Mouse (Mus musculus) embryonic facial prominence, embryonic 14.5 days (tissue): ENCODE results near the gene Rere. TPM values are rescaled to one million over a fixed set of nuclear protein-coding genes. Genes with fewer than 3 reads are reported as not detected.
A peak's percentile ranks its signal among the peaks of the same experiment; 100 is the strongest.
"Not testable (repeated sequence)": the region's sequence is repeated elsewhere in the genome, so short reads cannot be mapped to it uniquely, and the experiment has no call there.

Source experiments
- ATAC-seq: fragments of 200-750 bp; cut with Nextera tagmentation; 2 replicates; pipeline ENCODE4 v1.8.0; 2017; ENCODE audit warnings: low read depth, moderate number of reproducible peaks, moderate TSS enrichment
- DNase-seq: peaks from one replicate; pipeline ENCODE4 v3.0.0-alpha.2; 2015; ENCODE audit warnings: low spot score
- H3K27ac ChIP-seq: fragments of 300-500 bp; sonication (generic); replicated peaks from 2 replicates; pipeline ENCODE4 v1.5.1; 2014; ENCODE audit warnings: low read depth, mild to moderate bottlenecking, low read length, moderate library complexity
- H3K27me3 ChIP-seq: fragments of 300-500 bp; sonication (generic); replicated peaks from 2 replicates; pipeline ENCODE4 v1.6.1; 2014; ENCODE audit warnings: low read length; ENCODE audit not compliant: control insufficient read depth, insufficient read depth
- H3K36me3 ChIP-seq: fragments of 300-500 bp; sonication (generic); 2 replicates; pipeline ENCODE4 v1.6.1; 2014; ENCODE audit warnings: low read length, mixed read lengths; ENCODE audit not compliant: control insufficient read depth, insufficient read depth
- H3K4me1 ChIP-seq: fragments of 300-500 bp; sonication (generic); 2 replicates; pipeline ENCODE4 v1.6.1; 2014; ENCODE audit warnings: antibody characterized with exemption, low read length; ENCODE audit not compliant: control insufficient read depth, insufficient read depth
- H3K4me2 ChIP-seq: fragments of 300-500 bp; sonication (generic); 2 replicates; pipeline ENCODE4 v1.6.1; 2014; ENCODE audit warnings: low read depth, mild to moderate bottlenecking, low read length, moderate library complexity, mixed read lengths
- H3K4me3 ChIP-seq: fragments of 300-500 bp; sonication (generic); 2 replicates; pipeline ENCODE4 v1.5.1; 2014; ENCODE audit warnings: low read depth, mild to moderate bottlenecking, low read length
- H3K9ac ChIP-seq: fragments of 300-500 bp; sonication (generic); 2 replicates; pipeline ENCODE4 v1.6.1; 2014; ENCODE audit warnings: low read depth, mild to moderate bottlenecking, low read length, moderate library complexity, mixed read lengths
- H3K9me3 ChIP-seq: fragments of 300-500 bp; sonication (generic); 2 replicates; pipeline ENCODE4 v1.6.1; 2016; ENCODE audit warnings: low read length; ENCODE audit not compliant: control insufficient read depth
- WGBS: fragments of 180-500 bp; shearing (Covaris S2); extraction: QIAGEN DNeasy Blood & Tissue Kit; methylation state at CpG from one replicate; pipeline ENCODE4 v1.1.7; 2014; 5-methylcytosine and 5-hydroxymethylcytosine counted together
- polyA plus RNA-seq: library from polyadenylated mRNA; unstranded; fragments of >200 nt; fragmentation: Nextera tagmentation; extraction: Ambion mirVana; gene quantifications from 2 replicates; pipeline ENCODE4 v1.2.1, GENCODE M21; 2014

Gene Rere
- polyA plus RNA-seq, 1 experiment from 2014 or later: 32.0 TPM

DNA sequence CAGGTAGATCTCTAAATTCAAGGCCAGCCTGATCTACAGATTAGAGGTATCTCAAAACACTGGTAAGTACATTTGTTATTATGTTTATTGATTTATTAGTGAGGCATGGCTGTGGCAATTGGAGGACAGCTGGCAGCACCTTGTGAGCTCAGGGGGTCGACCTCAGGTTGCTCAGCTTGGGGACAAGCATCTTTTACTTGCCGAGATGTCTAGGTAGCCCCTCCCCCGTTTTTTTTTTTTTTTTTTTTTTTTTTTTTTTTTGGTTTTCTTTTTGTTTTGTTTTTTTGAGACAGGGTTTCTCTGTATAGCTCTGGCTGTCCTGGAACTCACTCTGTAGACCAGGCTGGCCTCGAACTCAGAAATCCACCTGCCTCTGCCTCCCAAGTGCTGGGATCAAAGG lies 10.7 kb upstream of the Rere start:
- ATAC-seq, H3K4me3 ChIP-seq: not testable (repeated sequence)
- 72% methylated on average over 4 of the region's 4 CpGs for WGBS

DNA sequence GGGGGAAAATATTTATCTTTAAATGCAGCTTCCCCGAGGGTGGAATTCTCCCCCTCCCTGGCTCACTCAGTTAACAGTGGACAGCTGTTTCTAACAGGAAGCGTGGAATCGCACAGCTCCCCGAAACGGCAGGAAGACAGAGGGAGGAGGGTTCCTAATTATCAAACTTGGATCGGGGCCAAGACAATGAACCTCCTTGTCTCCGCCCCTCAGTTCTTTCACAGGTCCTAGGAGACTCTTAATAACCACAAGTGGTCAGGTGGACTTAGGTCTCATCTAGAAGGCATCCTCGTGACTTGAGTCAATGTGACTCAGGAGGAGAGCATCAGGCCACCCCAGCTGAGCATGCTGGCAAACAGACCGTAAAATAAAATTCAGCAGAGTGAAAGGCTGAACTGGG lies 8.7 kb upstream of the Rere start:
- peak overlapping the region; percentile 38; the same call in 1 of the 2 replicates for H3K4me2 ChIP-seq
- DNase-seq: peak; percentile 87

More for the DNA sequence above, 10.7 kb upstream of the Rere start:
- H3K27me3 ChIP-seq, DNase-seq, H3K36me3 ChIP-seq, H3K4me2 ChIP-seq, H3K9ac ChIP-seq, H3K9me3 ChIP-seq, H3K27ac ChIP-seq: not testable (repeated sequence)
- H3K4me1 ChIP-seq: peaks cover 27% of the 10 kb centered on the region

DNA sequence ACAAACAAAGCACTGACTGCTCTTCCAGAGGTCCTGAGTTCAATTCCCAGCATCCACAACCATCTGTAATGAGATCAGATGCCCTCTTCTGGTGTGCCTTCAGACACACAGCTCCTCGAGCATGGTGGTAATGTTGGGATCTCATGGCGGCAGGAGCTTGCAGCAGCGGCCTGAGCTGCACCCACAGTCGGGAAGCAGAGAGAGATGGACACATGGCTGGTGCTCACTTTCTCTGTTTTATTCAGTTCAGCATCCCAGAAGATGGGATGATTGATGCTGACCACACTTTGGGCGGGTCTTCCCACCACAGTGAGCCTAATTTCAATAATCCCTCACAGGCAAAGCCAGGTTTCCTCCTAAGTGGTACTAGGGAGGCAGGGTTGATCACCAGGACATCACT lies 5.9 kb upstream of the Rere start:
- H3K9ac ChIP-seq: no peak overlapping the region
- H3K4me3 ChIP-seq: no peak overlapping the region
- WGBS: 92% methylated on average over 5 of the region's 5 CpGs
- no peaks in the 10 kb centered on the region for H3K27me3 ChIP-seq
- ATAC-seq (no peak), DNase-seq (no peak)
- H3K27ac ChIP-seq: no peak overlapping the region
- H3K4me2 ChIP-seq: no peak overlapping the region
- H3K4me1 ChIP-seq: peaks cover 14% of the 10 kb centered on the region
- H3K36me3 ChIP-seq: no peaks in the 10 kb centered on the region
- no peaks in the 10 kb centered on the region for H3K9me3 ChIP-seq

More for the DNA sequence above, 8.7 kb upstream of the Rere start:
- ATAC-seq: peak; percentile 76
- Histone ChIP-seq H3K9me3 (no peaks in the 10 kb centered on the region), H3K27ac (peak overlapping the region; percentile 72), H3K9ac (peak overlapping the region; percentile 12; the same call in 1 of the 2 replicates), H3K27me3 (no peaks in the 10 kb centered on the region), H3K4me1 (peaks cover 24% of the 10 kb centered on the region), H3K4me3 (no peak overlapping the region), H3K36me3 (no peaks in the 10 kb centered on the region)
- WGBS: 2% methylated on average over 9 of the region's 9 CpGs

DNA sequence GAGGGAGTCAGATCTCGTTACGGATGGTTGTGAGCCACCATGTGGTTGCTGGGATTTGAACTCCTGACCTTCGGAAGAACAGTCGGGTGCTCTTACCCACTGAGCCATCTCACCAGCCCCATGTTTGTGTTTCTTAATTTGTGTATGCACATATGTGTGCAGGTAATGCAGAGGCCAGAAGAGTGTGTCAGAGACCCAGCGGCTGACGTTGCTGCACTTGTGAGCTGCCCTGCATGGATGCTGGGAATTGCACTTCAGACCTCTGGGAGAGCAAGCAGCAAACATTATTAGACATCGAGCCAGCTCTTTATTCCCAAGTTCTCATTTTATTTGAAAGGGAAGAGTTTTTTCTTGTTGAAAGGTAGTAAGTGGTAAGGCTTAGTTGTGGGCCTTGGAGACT lies 2.1 kb upstream of the Rere start:
- not testable (repeated sequence) for H3K4me3 ChIP-seq, H3K36me3 ChIP-seq, ATAC-seq, H3K4me2 ChIP-seq, DNase-seq, H3K27ac ChIP-seq, H3K9me3 ChIP-seq, H3K9ac ChIP-seq, H3K27me3 ChIP-seq
- WGBS: 83% methylated on average over 5 of the region's 7 CpGs
- H3K4me1 ChIP-seq: peaks cover 13% of the 10 kb centered on the region

DNA sequence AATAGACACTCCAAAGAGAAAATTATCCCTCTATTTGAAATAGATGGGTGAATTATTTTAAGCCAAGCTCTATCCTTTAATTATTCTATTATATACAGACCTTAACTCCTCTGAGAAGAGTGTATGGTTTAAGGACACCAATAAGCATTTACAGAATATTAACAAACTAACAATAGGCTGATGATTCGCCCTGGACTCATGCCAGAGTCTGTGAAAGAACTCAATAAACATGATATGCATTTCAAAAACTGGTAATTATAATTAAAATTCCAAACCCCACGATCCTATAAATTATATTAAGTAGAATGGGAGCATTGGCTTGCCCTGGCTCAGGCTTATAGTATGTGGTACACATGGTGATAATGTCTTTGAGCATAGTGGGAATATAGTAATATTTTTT lies 1.4 kb upstream of the Rere start:
- no peak for DNase-seq

DNA sequence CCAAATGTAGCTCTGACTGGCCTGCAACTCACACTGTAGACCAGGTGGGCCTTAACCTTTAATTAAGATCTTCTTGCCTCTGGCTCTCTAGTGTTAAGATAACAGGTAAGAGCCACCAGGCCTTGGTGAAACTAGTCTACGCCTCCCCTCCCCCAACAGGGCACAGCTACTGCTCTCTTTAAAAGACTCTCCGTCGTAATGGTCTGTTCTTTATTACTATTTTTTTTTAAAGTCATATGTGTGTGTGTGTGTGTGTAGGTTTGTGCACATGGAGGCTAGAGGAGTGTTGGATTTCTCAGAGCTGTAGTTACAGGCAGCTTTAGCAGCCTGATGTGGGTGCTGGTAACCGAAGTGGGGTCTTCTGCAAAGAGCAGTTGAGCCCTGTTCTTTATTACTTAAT lies 987 bp upstream of the Rere start:
- Histone ChIP-seq H3K4me1 (peaks cover 15% of the 10 kb centered on the region), H3K9ac (no peak overlapping the region), H3K27me3 (no peaks in the 10 kb centered on the region), H3K9me3 (no peaks in the 10 kb centered on the region), H3K36me3 (no peaks in the 10 kb centered on the region), H3K4me3 (peak overlapping the region; percentile 99), H3K4me2 (peak overlapping the region; percentile 68), H3K27ac (peak overlapping the region; percentile 99)
- 41% methylated on average over 4 of the region's 4 CpGs for WGBS
- DNase-seq (no peak), ATAC-seq (no peak)

More for the DNA sequence above, 1.4 kb upstream of the Rere start:
- H3K36me3 ChIP-seq: no peaks in the 10 kb centered on the region
- no peaks in the 10 kb centered on the region for H3K27me3 ChIP-seq
- H3K4me3 ChIP-seq: no peak overlapping the region
- no peak for ATAC-seq
- WGBS: 59% methylated on average over 2 of the region's 2 CpGs
- H3K4me2 ChIP-seq: no peak overlapping the region
- peak overlapping the region; percentile 99; the same call in 1 of the 2 replicates for H3K27ac ChIP-seq
- no peaks in the 10 kb centered on the region for H3K9me3 ChIP-seq
- peaks cover 15% of the 10 kb centered on the region for H3K4me1 ChIP-seq
- no peak overlapping the region for H3K9ac ChIP-seq

DNA sequence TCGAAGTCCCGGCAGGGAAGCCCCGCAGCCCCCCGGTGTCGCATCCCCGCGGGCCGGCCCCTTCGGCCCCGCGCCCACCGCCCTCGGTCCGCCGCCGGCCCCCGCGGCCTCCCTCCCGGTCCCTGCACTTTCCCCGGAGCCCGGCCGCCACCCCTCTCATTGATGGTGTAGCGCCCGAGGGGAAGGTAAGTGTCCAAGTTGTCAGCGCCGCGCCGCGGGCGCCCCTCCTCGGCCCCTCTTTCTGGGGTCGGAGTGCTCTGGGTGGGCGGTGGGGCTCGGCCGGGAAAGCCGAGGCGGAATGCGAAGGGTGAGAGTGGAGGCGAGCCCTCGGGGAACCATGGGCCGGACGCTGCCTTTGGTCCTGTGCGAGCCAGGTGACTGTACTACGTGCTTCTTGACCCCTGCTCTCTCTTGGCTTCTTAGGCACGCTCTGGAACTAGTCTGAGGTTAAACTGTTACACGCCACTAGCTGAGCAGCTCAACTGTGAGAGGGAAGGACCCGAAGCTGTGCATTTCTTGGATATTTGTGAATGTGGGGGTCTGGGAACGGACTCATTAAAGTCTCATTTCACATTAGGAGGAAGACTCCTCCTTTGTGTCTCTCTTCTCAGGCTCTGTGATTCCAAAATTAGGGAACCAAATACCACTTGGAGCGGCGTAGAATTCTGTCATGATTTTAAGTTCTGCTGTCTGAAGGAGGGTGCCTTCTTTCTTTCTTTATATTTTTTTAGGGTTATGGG lies 615 bp downstream of the Rere start:
- peaks cover 16% of the 10 kb centered on the region for H3K4me1 ChIP-seq
- WGBS: 1% methylated on average over 34 of the region's 50 CpGs
- no peaks in the 10 kb centered on the region for H3K27me3 ChIP-seq
- H3K9ac ChIP-seq: peak overlapping the region; percentile 99
- H3K4me2 ChIP-seq: peak overlapping the region; percentile 75
- no peaks in the 10 kb centered on the region for H3K9me3 ChIP-seq
- DNase-seq: no peak
- peak; percentile 10; the same call in 1 of the 2 replicates for ATAC-seq
- peak overlapping the region; percentile 99 for H3K4me3 ChIP-seq
- H3K36me3 ChIP-seq: no peaks in the 10 kb centered on the region
- H3K27ac ChIP-seq: peak overlapping the region; percentile 99

DNA sequence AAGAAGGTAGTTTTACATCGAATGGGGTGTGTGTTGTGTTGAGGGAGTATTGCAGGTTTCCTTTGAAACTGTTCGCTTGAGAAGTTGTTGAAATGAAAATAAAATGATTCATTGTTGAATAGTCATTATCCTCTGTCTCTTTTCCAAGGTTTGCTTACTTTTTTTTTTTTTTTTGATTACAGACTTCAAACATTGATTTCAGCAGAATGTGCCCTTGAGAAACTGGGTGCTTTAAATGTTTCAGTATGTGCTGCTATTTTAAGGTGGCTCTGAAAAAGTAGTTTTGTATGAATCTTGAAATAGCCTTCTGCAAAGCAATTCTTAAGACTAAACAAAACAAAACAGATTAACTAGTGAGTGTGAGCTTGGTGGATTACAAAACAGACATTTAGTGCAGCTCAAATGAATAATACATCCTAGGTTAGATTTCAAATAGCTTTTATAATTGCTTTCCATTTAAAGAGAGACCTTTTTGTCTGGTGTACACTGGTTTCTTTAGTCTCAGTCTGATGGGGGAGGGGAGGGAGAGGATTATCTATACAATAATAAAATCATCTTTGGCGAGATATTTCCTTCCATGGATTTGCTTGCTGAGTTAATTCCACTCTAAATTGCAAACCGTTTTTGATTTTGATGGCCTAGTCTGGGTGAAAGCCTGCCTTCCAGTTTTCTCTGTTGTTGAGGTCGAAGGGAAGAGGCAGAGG lies 1.3 kb downstream of the Rere start:
- peak overlapping the region; percentile 99 for H3K4me3 ChIP-seq
- H3K27me3 ChIP-seq: no peaks in the 10 kb centered on the region
- peaks cover 17% of the 10 kb centered on the region for H3K4me1 ChIP-seq
- H3K9ac ChIP-seq: peak overlapping the region; percentile 99
- DNase-seq (no peak), ATAC-seq (no peak)
- H3K4me2 ChIP-seq: peak overlapping the region; percentile 75
- H3K9me3 ChIP-seq: no peaks in the 10 kb centered on the region
- WGBS: 7% methylated on average over 5 of the region's 5 CpGs
- no peaks in the 10 kb centered on the region for H3K36me3 ChIP-seq
- peak overlapping the region; percentile 99 for H3K27ac ChIP-seq
